Mouse (Mus musculus) large intestine, adult 2 months (tissue): ENCODE results near the gene 5730596B20Rik. TPM values are rescaled to one million over a fixed set of nuclear protein-coding genes. Genes with fewer than 3 reads are reported as not detected.

ENCODE experiments used
- DNase-seq: peaks from one replicate; pipeline ENCODE4 v3.0.0-alpha.2; 2012; ENCODE audit warnings: low read depth, low spot score
- WGBS: fragments of 180-500 bp; shearing (Covaris S2); methylation state at CpG from one replicate; pipeline ENCODE4 v1.1.7; 2018; 5-methylcytosine and 5-hydroxymethylcytosine counted together
- polyA plus RNA-seq: library from polyadenylated mRNA; depleted of rRNA; stranded (reverse); fragments of >200 nt; gene quantifications from 2 replicates; pipeline ENCODE4 v1.2.3, GENCODE M21; 2012

5730596B20Rik gene
- polyA plus RNA-seq, 1 experiment, result 0.02 TPM

GRCm38 (mm10) chr6:52190906-52191810, 13.9 kb downstream of the 5730596B20Rik start, which contains the start of gene Hoxa4:
TSS of gene Hoxa4 (minus strand) at chr6:52191753.
- DNase-seq, result peak; percentile 85
- WGBS, result 2% methylated on average over 95 of the region's 102 CpGs

GRCm38 (mm10) chr6:52191860-52192550, 14.7 kb downstream of the 5730596B20Rik start:
- WGBS, result 1% methylated on average over 54 of the region's 55 CpGs
- no peak for DNase-seq

- DNase-seq, result no peak
- WGBS, result 35% methylated on average over 10 of the region's 10 CpGs
Measured at GRCm38 (mm10) chr6:52194690-52195089, 17.4 kb downstream of the 5730596B20Rik start.

- 47% methylated on average over 9 of the region's 9 CpGs for WGBS
- no peak for DNase-seq
Measured at GRCm38 (mm10) chr6:52196811-52197210, 19.5 kb downstream of the 5730596B20Rik start.

- 13% methylated on average over 10 of the region's 10 CpGs for WGBS
- DNase-seq, result no peak
Measured at GRCm38 (mm10) chr6:52197271-52197670, 20.0 kb downstream of the 5730596B20Rik start.

GRCm38 (mm10) chr6:52200073-52200750, 22.9 kb downstream of the 5730596B20Rik start:
- WGBS, result 27% methylated on average over 30 of the region's 30 CpGs
- DNase-seq, result no peak

GRCm38 (mm10) chr6:52200751-52201250, 23.5 kb downstream of the 5730596B20Rik start:
- DNase-seq, result peak; percentile 93
- WGBS, result 33% methylated on average over 10 of the region's 10 CpGs

- DNase-seq, result no peak
- WGBS, result 34% methylated on average over 1 of the region's 1 CpGs
Measured at GRCm38 (mm10) chr6:52201269-52201668, 24.0 kb downstream of the 5730596B20Rik start.

GRCm38 (mm10) chr6:52202362-52203120, 25.2 kb downstream of the 5730596B20Rik start:
- no peak for DNase-seq
- 38% methylated on average over 22 of the region's 22 CpGs for WGBS

GRCm38 (mm10) chr6:52203121-52203370, 25.7 kb downstream of the 5730596B20Rik start:
- no peak for DNase-seq
- 24% methylated on average over 10 of the region's 10 CpGs for WGBS

GRCm38 (mm10) chr6:52203371-52204049, 26.2 kb downstream of the 5730596B20Rik start:
- DNase-seq, result no peak
- WGBS, result 21% methylated on average over 46 of the region's 46 CpGs

GRCm38 (mm10) chr6:52204050-52204752, 26.9 kb downstream of the 5730596B20Rik start, which contains the start of gene Hoxa5:
TSS of gene Hoxa5 (minus strand) at chr6:52204587.
- 11% methylated on average over 65 of the region's 65 CpGs for WGBS
- no peak for DNase-seq

GRCm38 (mm10) chr6:52205221-52205620, 27.9 kb downstream of the 5730596B20Rik start:
- WGBS, result 51% methylated on average over 14 of the region's 14 CpGs
- DNase-seq, result no peak

- 48% methylated on average over 55 of the region's 55 CpGs for WGBS
Measured at GRCm38 (mm10) chr6:52205638-52206621, 28.6 kb downstream of the 5730596B20Rik start.

GRCm38 (mm10) chr6:52206882-52207683, 29.8 kb downstream of the 5730596B20Rik start:
- DNase-seq, result no peak
- 48% methylated on average over 4 of the region's 4 CpGs for WGBS

More at GRCm38 (mm10) chr6:52205638-52206621, 28.6 kb downstream of the 5730596B20Rik start:
- DNase-seq, result no peak

GRCm38 (mm10) chr6:52207684-52207976, 30.3 kb downstream of the 5730596B20Rik start:
- no peak for DNase-seq
